Mouse (Mus musculus) spleen, postnatal 36 days (tissue): ENCODE results near the gene Gm8439.

ENCODE experiments used
- DNase-seq, 2 experiments: peaks; one replicate each; pipeline ENCODE4 v3.0.0; 2022; ENCODE audit warnings: low spot score in 2 of 2, mixed read lengths in 1 of 2

Gene Gm8439

DNA sequence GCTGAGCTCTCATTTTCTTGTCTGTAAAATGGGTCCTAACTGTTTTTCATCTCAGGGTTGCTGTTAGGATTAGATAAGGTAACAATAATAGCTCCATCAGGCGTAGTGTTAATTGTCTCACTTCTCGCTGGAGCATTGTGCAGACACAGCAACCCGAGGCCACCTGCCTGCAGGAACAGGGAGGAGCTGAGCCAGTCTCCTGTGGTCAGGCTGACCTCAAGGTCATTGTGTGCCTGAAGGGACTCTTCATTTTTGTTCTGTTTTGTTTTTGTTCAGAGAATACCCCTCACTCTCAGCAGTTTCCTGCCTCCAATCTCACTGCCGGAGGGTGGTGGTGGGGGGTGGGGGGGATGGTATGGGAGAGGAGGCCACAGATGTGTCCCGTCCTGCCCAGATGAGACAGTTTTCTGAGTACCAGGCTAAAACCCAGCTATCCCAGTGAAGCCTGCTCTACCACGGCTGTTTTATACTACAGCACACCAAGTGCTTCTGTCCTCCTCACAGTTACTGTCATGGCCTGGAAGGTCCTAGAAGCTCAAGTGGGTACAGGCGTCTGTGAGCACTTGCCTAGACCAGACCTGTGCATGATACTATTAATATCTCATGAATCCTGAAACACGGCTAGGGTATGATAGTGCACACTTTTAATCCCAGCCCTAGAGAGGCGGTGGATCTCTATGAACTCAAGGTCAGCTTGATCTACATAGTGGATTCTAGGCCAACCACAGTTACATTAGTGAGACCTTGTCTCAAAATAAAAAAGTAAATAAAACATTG lies 23.9 kb downstream of the Gm8439 start:
- DNase-seq = no peak

DNA sequence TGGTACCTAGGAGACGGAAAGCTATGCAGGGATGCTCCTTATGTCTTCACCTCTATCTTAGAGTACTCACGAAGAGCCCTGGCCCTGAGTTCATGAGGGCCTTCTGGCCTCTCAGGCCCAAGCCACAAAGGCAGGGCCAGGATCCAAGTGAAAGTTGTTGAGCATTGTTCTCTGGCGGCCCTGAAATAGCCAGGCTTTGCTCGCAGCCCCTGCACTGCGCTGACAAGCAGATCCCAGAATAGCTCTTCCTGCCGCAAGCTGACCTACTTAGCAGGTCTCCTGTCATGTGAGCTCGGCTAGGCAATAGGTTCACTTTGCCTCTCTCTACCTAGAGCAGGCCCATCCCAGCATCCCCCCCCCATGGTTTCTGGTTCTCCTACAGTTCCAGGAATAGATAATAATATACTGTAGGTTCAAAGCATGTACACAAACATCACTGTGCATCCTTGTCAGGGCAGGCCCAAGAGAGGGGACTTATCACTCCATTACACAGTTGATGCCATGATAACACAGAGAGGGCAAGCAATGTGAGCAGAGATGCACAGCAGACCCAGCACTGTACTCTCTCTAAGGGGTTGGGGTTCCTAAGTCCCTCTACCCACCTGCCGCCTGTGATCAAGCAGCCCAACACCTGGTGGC lies 25.3 kb downstream of the Gm8439 start:
- DNase-seq = no peak

DNA sequence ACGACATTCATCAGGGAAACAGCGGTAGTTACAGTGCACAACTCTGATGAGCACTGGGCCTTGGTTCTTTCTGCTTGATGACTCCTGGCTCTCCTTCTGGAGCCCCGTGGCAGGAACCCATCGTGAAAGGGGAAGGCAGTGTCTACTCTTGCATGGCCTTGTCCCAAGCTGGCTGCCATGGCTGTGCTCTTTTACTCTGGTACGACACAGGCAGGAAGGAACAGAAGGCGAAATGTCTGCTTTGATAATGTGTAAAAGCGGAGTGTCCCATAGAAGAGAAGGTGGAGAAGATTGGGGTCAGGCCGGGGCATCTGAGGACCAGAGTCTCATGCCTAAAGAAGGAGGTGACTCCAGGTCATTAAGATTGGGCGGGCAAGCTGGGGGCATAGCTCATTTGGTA lies 26.1 kb downstream of the Gm8439 start:
- no peak for DNase-seq

DNA sequence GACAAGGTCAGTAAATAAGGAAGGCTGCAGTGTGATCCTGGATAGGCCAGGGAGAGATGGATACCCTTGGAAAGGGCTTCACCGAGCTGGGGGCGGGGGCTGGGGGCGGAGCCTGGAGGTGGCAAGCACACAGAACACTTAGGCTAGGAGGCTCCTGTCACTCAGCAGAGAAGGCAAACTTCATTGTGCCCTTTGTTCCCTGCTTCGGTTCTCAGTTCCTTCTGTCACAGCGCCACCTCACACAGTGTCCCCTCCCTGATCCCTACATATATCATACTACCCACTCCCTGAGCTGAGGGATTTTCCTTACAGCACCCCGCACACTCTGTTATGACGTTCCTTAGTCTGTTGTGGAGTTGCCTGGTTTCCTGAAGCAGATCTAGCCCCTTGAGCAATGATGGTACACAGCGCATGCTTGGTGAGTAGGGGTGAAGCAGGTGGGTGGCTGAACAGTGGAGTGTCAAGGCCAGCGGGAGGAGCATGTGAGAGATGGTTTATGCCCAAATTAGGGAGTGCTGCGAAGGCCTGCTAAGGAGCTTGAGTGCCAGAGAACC lies 27.1 kb downstream of the Gm8439 start:
- DNase-seq = no peak

DNA sequence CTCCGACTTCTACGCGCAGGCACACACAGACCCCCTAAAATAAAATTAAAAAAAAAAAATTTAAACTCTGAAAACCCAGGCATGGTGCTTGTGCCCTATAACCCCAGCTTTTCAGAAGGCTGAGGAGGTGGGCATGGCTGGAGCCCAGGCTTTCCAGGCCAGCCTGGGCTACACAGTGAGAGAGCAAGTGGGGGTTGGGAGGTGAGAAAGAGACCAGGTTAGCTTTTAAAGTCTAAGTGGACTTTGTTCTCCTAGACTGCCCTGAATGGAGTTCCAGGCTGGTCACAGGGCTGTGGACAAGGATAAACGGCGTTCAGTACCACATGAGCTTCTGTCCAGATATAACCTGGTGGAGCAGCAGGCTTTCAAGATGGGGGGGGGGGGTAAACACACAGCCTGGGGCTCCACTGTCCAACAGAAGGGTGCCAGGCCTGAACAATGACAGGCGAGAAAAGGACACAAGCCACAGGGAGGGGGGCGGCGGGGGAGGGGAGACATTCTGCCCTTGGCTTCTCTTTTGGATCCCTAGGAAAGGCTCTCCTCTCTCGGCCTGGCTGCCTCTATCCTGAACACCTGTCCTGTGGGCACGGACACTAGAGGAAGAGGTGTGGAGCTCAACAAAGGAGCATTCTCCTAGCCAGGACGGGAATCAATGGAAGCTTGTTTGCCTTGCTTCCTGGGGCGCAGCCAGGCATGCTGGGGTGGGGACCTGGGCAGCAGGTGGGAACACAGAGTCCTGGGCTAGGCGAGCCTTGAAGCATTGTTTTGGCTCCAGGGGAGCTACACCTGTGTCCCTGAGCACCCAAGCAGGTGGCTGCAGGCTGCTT lies 27.9 kb downstream of the Gm8439 start:
- DNase-seq = no peak

DNA sequence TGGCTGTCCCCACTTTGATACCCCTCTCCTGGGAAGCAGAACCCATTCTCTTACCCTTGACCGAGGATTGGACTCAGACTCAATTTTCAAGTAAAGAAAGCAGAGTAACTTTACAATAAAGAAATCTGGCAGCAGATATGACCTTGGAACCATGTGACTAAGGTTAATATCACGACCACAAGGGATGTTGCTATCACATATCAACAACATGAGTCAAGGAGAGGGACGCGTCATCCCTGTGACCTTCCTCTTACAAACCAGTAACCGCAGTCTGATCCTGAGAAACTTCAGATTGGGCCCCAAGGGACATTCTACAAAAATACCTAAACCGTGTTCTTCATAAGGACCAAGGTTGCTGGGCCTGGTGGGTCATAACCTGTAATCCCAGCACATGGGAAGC lies 39.2 kb downstream of the Gm8439 start:
- no peak for DNase-seq

DNA sequence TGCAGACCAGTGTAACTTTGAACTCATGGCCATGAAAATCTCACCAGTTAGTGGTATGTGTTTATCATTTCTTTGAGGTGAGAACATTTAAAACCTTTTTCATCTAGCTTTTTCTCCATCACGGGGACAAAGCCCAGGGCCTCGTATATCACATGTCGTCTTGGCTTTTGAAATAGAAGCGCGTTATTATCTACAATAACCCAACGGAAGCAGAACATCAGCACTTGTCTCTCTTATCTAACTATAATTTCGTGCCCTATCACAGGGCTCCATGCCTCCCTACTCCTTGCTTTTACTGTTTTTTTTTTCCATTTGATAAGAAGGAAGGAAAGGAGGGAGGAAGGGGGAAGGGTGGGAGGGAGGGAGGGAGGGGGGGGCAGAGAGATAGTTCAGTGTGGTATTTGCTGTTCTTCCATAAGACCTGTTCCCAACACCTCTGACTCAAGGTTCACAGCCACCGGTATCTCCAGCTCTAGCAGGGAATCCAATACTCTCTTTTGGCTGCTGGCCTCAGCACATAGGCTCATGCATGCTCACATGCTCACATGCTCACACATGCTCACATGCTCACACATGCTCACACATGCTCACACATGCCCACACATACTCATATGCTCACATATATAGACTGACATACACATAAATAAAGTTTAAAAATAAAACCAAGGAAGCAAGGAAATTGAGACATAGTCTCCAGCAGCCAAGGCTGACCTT lies 41.8 kb downstream of the Gm8439 start:
- no peak for DNase-seq

DNA sequence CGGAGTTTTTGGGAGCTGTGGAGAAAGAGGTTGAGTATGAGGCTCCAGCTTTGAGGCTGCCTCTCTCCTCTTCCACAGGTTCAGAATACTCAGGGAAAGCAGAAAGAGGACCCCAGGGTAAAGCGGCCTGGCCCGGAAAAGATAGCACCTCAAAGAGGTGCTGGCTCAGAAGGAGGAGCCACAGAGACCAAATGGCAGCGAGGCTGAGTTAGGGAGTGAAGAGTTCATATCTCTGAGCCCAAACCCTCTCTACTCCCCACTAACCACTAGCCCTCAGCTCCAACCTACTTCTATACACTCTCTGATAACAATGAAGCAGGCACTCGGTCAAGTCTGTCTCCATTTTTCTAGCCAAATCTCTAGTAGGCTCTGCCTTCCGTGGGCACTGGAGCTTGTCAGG lies 43.3 kb downstream of the Gm8439 start:
- peak; percentile 13 to 14 for DNase-seq

DNA sequence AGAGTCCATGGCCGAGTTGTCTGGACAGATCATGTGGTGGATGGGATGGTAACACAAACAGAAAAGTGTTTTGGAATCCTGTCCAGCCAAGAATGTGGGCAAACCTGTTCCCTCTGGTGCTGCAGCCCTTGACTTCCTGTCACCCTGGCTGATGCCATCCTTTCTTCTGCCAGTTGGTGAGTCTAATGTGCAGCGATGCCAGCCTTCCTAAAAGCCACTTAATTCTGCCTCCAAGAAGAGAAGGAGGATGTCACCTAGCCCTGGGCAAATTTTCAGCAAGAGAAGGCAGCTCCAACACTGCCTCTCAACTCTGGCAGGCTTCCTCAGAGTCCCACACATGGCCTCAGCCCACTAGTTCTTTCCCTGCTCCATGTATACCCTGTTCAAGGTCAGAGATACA lies 46.8 kb downstream of the Gm8439 start:
- no peak for DNase-seq

DNA sequence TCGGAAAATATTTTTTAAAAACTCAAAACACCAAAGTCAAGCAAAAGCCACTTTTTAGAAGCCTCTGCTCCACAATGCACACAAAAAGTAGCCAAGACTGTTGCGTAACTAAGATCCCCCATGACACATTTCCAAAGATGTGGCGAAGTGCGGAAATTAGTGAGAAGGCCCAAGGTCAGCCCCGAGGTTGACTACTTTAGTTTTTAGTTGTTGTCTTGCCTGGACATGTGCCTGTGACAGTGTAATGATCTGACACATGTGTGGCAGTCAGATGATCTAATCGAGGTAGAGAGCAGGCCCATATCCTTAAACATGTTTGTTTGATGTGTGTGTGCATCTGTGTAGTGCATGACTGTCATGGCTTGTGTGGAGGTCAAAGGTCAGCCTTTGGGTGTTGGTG lies 53.4 kb downstream of the Gm8439 start:
- DNase-seq = no peak

DNA sequence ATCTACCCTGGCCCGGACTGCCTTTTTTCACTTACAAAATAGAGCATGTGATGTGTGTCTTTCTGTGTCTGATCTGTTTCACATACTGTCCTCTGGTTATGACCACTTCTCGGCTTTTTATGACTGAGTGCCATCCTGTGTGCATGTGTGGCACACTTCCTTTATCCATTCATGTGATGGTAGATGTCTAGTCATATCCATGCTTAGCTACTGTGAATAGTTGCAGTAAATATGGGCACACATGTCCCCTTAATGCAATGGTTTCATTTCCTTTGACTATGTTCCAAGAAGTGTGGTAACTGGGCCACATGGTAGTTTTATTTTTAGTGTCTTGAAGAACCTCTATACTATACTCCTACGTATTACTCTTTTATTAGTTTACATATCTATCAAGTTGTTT lies 55.4 kb downstream of the Gm8439 start:
- no peak for DNase-seq

DNA sequence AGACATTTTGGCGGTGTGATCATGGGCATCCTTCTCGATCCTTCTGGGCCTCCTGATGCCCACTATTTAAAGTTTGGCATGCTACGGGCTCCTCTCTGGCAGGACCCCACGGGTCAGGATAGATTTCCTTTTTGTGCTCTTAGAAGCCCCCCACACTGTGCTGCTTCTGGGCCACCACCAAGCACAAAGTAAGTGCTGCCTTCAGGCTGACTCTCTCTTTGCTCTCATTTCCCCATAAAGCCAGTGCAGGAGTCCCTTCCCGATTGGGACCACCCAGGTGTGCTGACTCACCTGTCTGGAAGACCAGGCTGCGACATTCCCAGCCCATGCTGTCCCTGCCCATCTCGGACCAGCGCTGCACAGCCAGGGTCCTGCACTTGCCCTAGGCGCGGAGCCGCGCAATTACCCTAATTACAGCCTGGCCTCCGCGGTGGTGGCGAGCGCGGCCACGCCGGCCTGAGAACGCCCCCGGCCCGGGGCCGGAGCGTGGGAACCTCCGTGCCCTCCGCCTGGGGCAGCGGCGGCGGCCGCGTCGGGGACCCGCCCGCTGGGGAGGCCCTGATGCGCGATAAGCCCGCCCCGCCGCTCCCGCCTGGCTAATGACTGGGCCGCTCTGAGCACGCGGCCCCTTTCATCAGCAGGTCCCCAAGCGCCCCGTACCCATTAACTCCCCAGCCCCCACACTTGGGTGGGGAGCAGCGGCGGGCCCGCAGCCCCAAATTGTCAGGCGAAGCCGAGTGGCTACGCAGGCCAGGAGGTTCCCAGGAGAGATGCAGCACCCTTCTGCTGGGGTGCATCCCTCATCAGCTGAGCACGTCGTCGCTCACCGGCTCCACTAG lies 61.0 kb downstream of the Gm8439 start:
- no peak for DNase-seq

DNA sequence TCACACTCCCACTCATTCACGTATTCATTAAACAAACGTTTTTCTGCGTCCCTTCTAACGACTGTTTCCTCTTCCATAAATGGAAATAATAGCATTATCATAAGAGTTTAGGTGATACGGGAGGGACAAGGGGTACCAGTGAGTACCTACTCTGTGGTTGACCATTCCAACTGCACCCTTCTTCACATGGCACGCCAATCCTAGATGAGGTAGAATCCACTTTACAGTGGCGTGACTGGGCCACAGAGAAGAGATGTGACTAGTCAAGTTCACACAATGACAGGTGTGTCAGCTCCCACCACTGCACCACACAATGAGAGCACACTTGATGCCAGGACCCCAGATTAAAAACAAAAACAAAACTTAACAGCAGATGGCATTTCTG lies 61.7 kb downstream of the Gm8439 start:
- DNase-seq = no peak

DNA sequence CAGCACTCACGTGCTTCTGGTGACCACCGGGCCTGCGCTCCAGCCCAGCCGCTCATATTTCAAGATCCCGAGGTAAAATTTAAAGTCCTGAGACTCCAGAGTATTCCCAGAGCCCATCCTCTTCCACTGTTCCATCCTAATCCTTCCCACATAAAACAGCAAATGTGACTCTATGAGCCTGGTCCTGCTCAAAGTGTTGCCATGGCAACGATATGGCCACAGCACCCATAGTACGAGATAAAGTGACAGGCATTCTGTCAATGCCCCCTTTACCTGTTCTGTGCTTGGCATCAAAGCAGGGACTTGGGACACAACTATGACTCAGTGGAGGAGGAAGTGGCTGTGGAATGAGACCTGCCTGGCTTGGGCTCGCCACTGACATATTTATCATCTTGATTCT lies 67.4 kb downstream of the Gm8439 start:
- DNase-seq = no peak
